Mouse (Mus musculus) kidney, adult 11 months (tissue): ENCODE data around the gene Smarcal1.

Experiments used
- DNase-seq: peaks from one replicate; pipeline ENCODE4 v3.0.0; 2022

Smarcal1 gene

DNA sequence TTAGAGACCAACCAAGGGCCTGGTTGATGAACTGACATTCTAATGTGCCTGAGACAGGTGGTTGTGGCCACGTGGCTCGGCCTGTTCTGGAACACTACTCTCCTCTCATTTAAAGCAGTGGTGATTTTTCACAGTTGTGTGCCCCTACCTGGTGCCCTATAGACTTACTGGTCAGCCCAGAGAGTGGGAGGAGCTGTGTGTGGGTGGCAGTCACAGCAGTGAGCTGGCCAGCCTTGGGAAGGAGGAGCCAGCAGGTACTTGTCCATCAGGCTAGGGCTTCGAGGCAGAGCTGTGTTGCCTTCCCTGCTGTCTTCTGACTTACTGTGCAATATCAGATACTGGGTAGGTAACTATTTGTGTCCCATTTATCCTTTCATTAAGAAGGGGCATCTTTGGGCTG, 9.3 kb downstream of the Smarcal1 start:
- no peak for DNase-seq

DNA sequence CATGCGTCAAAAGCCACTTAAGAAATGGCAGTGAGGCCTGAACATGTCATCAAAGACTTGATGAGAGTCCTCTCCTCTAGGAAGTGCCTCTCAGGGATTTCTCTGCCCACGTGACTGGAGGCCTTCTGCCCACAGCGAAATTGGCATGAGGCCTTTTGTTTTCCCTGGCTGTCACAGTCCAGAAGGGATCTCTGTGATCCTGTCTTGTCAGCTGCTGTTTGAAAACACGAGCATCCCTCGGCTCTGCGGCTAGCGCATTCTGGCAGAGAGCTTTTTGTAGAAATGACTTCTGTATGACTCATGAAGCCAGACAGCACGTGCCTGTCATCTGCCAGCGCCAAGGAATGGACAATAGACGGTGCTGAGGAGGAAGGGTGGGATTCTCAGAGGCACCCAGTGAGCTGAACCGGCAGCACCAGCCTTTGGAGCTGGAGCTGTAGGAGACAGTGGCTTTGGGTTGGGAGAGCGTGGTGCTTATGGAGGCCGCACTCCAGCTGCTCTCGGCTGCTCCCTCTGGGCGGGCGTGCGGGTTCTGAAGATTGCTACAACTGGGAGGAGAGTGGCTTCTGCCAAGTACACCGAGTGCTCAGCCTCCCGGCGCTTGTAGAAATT, 10.4 kb downstream of the Smarcal1 start:
- DNase-seq, result peak; percentile 68

- DNase-seq, result no peak
Observed at GRCm38 (mm10) chr1:72595686-72596085, 12.6 kb downstream of the Smarcal1 start.

DNA sequence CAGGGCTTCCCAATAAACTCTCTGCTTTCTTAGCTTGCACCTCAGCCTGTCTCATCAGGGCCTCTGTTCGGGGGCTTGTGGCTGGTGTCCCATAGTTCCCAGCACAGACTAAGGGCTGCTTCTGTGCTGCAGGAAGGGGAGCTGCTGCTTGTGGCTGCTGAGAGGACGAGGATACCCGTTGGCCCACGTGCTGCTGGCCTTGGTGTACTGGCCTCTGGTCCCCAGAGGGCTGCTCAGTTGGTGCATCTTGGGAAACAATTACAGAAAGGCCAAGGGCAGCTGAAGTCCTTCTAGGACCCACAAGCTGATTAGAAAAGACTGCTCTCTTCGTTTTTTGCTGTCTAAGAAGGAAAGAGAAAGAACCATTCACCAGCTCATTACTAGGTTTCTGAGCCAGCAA, 13.2 kb downstream of the Smarcal1 start:
- DNase-seq, result no peak

GRCm38 (mm10) chr1:72599146-72600101, 16.4 kb downstream of the Smarcal1 start:
- peak; percentile 65 for DNase-seq

- no peak for DNase-seq
Observed at GRCm38 (mm10) chr1:72600778-72601177, 17.7 kb downstream of the Smarcal1 start.

DNA sequence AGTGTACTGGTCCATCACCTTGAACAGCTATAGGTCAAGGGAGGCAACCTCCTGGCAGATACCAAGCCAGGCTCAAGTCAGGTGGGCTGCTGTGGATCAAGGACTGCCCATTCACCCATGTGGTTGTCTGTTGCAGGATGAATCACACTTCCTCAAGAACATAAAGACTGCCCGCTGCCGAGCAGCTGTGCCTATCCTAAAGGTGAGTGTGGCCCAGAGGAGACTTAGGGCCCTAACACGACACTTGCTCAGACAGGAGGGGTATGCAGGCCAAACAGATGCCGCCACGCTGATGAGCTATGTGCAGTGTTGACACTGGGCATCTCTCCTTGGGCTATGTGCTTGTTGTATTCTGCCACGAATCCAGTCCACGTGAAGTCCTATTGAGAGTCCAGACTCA, 18.2 kb downstream of the Smarcal1 start:
- no peak for DNase-seq

GRCm38 (mm10) chr1:72602186-72602585, 19.1 kb downstream of the Smarcal1 start:
- DNase-seq, result no peak

GRCm38 (mm10) chr1:72602803-72603202, 19.8 kb downstream of the Smarcal1 start:
- DNase-seq, result no peak

- no peak for DNase-seq
Observed at GRCm38 (mm10) chr1:72606186-72606673, 23.2 kb downstream of the Smarcal1 start.

- no peak for DNase-seq
Observed at GRCm38 (mm10) chr1:72609129-72609528, 26.1 kb downstream of the Smarcal1 start.

DNA sequence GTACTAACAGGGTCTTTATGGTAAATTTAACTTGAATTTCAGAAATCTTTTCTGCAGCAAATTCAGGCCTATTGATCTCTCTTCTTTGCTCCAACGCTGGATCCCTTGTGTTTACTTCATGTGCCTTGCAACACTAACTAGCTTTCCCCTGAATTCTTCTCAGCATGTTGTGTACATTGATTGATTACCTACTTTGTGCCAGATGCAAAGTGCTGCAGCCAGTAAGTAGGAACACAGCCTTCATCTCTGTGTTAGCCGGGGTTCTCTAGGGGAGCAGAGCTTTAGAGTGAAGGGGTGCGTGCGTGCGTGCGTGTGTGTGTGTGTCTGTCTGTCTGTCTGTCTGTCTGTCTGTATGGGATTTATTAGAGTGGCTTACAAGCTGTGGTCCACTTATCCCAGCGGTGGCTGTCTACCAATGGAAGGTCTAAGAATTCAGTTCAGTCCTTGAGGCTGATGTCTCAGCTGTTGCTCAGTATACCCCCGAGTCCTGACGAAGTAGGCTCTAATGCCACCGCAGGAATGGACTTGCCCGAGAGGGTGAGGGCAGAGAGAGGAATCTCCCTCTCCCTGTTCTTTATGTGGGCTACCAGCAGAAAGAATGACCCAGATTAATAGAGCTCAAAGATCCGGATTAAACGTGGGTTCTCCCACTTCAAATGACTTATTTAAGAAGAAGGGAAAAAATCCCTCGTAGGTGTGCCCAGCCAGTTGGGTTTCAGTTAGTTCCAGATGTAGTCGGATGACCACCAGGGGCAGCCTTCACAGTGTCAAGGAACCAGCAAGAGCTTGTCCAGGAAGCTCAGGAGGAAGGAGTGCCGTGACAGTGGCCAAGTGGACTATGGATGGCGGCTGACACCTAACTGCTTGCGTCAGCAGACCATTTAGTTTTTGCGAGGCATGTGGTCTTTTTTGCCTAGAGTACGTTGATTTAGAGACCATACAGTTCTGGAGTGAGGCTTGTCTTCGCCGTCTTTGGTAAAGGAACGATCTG, 27.1 kb downstream of the Smarcal1 start:
- peak; percentile 71 for DNase-seq

- no peak for DNase-seq
Observed at GRCm38 (mm10) chr1:72612172-72612571, 29.1 kb downstream of the Smarcal1 start.

DNA sequence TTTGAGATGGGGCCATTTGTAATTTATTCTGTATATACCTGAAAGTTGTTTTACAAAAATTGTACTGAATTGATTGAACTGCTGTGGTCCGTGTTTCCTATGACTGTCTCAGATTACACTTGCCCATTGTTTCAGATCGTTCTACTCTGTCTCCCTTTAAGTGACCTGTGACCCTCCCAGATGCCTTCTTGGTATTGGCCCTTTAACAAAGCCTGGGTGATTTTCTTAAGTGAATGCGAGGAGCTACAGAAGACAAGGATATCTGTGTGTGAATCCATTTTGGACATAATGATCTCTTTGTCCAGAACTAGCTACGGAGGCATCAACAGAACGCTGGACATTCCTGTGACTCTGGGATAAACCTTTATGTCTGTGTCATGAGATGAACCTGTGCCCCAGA, 52.2 kb downstream of the Smarcal1 start:
- DNase-seq, result no peak

- peak; percentile 9 for DNase-seq
Observed at GRCm38 (mm10) chr1:72640658-72641410, 57.8 kb downstream of the Smarcal1 start.

- DNase-seq, result no peak
Observed at GRCm38 (mm10) chr1:72673070-72673469, 90.0 kb downstream of the Smarcal1 start.
